Mouse (Mus musculus) intestine, embryonic 15.5 days (tissue): ENCODE results near the gene Usp9x. TPM values are rescaled to one million over a fixed set of nuclear protein-coding genes. Genes with fewer than 3 reads are reported as not detected.

ENCODE experiments used
- ATAC-seq: fragments of 200-750 bp; cut with Nextera tagmentation; 2 replicates; pipeline ENCODE4 v1.8.0; 2017; ENCODE audit warnings: moderate TSS enrichment, moderate library complexity
- H3K27ac ChIP-seq: fragments of 300-500 bp; sonication (generic); 2 replicates; pipeline ENCODE4 v1.5.1; 2015; ENCODE audit warnings: mild to moderate bottlenecking, inconsistent platforms
- H3K27me3 ChIP-seq: fragments of 300-500 bp; sonication (generic); replicated peaks from 2 replicates; pipeline ENCODE4 v1.6.1; 2015; ENCODE audit warnings: inconsistent platforms
- H3K36me3 ChIP-seq: fragments of 300-500 bp; sonication (generic); 2 replicates; pipeline ENCODE4 v1.6.1; 2015; ENCODE audit warnings: inconsistent platforms
- H3K4me1 ChIP-seq: fragments of 300-500 bp; sonication (generic); replicated peaks from 2 replicates; pipeline ENCODE4 v1.6.1; 2015; ENCODE audit warnings: inconsistent platforms
- H3K4me2 ChIP-seq: fragments of 300-500 bp; sonication (generic); replicated peaks from 2 replicates; pipeline ENCODE4 v1.6.1; 2015; ENCODE audit warnings: mild to moderate bottlenecking, inconsistent platforms
- H3K4me3 ChIP-seq: fragments of 300-500 bp; sonication (generic); replicated peaks from 2 replicates; pipeline ENCODE4 v1.5.1; 2015; ENCODE audit warnings: inconsistent platforms
- H3K9ac ChIP-seq: fragments of 300-500 bp; sonication (generic); 2 replicates; pipeline ENCODE4 v1.6.1; 2015; ENCODE audit warnings: inconsistent platforms
- H3K9me3 ChIP-seq: fragments of 300-500 bp; sonication (generic); 2 replicates; pipeline ENCODE4 v1.6.1; 2016; ENCODE audit warnings: inconsistent platforms
- WGBS: fragments of 180-500 bp; shearing (Covaris S2); methylation state at CpG from one replicate; pipeline ENCODE4 v1.1.7; 2015; 5-methylcytosine and 5-hydroxymethylcytosine counted together
- polyA plus RNA-seq: library from polyadenylated mRNA; unstranded; fragments of >200 nt; fragmentation: Nextera tagmentation; extraction: Ambion mirVana; gene quantifications from 2 replicates; pipeline ENCODE4 v1.2.1, GENCODE M21; 2015

The Usp9x gene
- polyA plus RNA-seq, 1 experiment from 2014 or later = 21.3 TPM

GRCm38 (mm10) chrX:13046893-13047435 is 24.3 kb upstream of the Usp9x start:
- ATAC-seq = no peak
- H3K4me1 ChIP-seq = no peaks in the 10 kb centered on the region
- H3K27ac ChIP-seq = no peak overlapping the region
- H3K36me3 ChIP-seq = no peaks in the 10 kb centered on the region
- 64% methylated on average over 6 of the region's 6 CpGs for WGBS
- no peaks in the 10 kb centered on the region for H3K9me3 ChIP-seq
- H3K4me2 ChIP-seq = no peak overlapping the region
- H3K9ac ChIP-seq = no peak overlapping the region
- H3K27me3 ChIP-seq = no peaks in the 10 kb centered on the region
- no peak overlapping the region for H3K4me3 ChIP-seq

GRCm38 (mm10) chrX:13047631-13048345 is 23.5 kb upstream of the Usp9x start:
- peak overlapping the region; percentile 41 for H3K4me2 ChIP-seq
- no peak for ATAC-seq
- 22% methylated on average over 14 of the region's 14 CpGs for WGBS
- H3K27me3 ChIP-seq = no peaks in the 10 kb centered on the region
- no peak overlapping the region for H3K9ac ChIP-seq
- no peaks in the 10 kb centered on the region for H3K9me3 ChIP-seq
- H3K27ac ChIP-seq = no peak overlapping the region
- H3K4me3 ChIP-seq = no peak overlapping the region
- H3K36me3 ChIP-seq = no peaks in the 10 kb centered on the region
- no peaks in the 10 kb centered on the region for H3K4me1 ChIP-seq

- Histone ChIP-seq H3K9ac (no peak overlapping the region), H3K27me3 (no peaks in the 10 kb centered on the region), H3K4me2 (no peak overlapping the region), H3K27ac (no peak overlapping the region), H3K4me3 (no peak overlapping the region), H3K9me3 (no peaks in the 10 kb centered on the region), H3K4me1 (no peaks in the 10 kb centered on the region), H3K36me3 (no peaks in the 10 kb centered on the region)
- WGBS = 56% methylated on average over 1 of the region's 1 CpGs
- peak; percentile 86 for ATAC-seq
Measured at GRCm38 (mm10) chrX:13054612-13055011, 16.7 kb upstream of the Usp9x start.

- H3K9me3 ChIP-seq = no peaks in the 10 kb centered on the region
- H3K9ac ChIP-seq = no peak overlapping the region
- ATAC-seq = no peak
- no peak overlapping the region for H3K27ac ChIP-seq
- H3K4me2 ChIP-seq = no peak overlapping the region
- H3K36me3 ChIP-seq = no peaks in the 10 kb centered on the region
- no peaks in the 10 kb centered on the region for H3K27me3 ChIP-seq
- H3K4me1 ChIP-seq = no peaks in the 10 kb centered on the region
- no peak overlapping the region for H3K4me3 ChIP-seq
- 47% methylated on average over 3 of the region's 3 CpGs for WGBS
Measured at GRCm38 (mm10) chrX:13061961-13062360, 9.3 kb upstream of the Usp9x start.

- 72% methylated on average over 7 of the region's 9 CpGs for WGBS
- H3K9me3 ChIP-seq = no peaks in the 10 kb centered on the region
- H3K9ac ChIP-seq = no peak overlapping the region
- no peaks in the 10 kb centered on the region for H3K4me1 ChIP-seq
- no peak overlapping the region for H3K4me3 ChIP-seq
- no peak overlapping the region for H3K27ac ChIP-seq
- H3K4me2 ChIP-seq = no peak overlapping the region
- H3K36me3 ChIP-seq = no peaks in the 10 kb centered on the region
- no peaks in the 10 kb centered on the region for H3K27me3 ChIP-seq
- no peak for ATAC-seq
Measured at GRCm38 (mm10) chrX:13064273-13064925, 6.9 kb upstream of the Usp9x start.

GRCm38 (mm10) chrX:13070206-13070572 is 1.1 kb upstream of the Usp9x start:
- no peaks in the 10 kb centered on the region for H3K4me1 ChIP-seq
- H3K36me3 ChIP-seq = no peaks in the 10 kb centered on the region
- H3K4me3 ChIP-seq = peak overlapping the region; percentile 65
- H3K4me2 ChIP-seq = peak overlapping the region; percentile 53
- H3K27me3 ChIP-seq = peaks cover 3% of the 10 kb centered on the region; the same call in 1 of the 2 replicates
- H3K9me3 ChIP-seq = no peaks in the 10 kb centered on the region
- ATAC-seq = no peak; the same call in 1 of the 2 replicates
- WGBS = 38% methylated on average over 8 of the region's 8 CpGs
- H3K27ac ChIP-seq = peak overlapping the region; percentile 91
- no peak overlapping the region for H3K9ac ChIP-seq

GRCm38 (mm10) chrX:13070573-13071240 is 591 bp upstream of the Usp9x start:
- Histone ChIP-seq H3K9me3 (no peaks in the 10 kb centered on the region), H3K36me3 (no peaks in the 10 kb centered on the region), H3K27me3 (peaks cover 3% of the 10 kb centered on the region; the same call in 1 of the 2 replicates), H3K4me3 (peak overlapping the region; percentile 65), H3K27ac (peak overlapping the region; percentile 91), H3K4me2 (peak overlapping the region; percentile 53), H3K9ac (peak overlapping the region; percentile 50), H3K4me1 (no peaks in the 10 kb centered on the region)
- peak; percentile 84 for ATAC-seq
- WGBS = 27% methylated on average over 34 of the region's 35 CpGs

GRCm38 (mm10) chrX:13071776-13072460 is 620 bp downstream of the Usp9x start:
- H3K4me2 ChIP-seq = peak overlapping the region; percentile 9; the same call in 1 of the 2 replicates
- H3K9me3 ChIP-seq = no peaks in the 10 kb centered on the region
- peak overlapping the region; percentile 93 for H3K27ac ChIP-seq
- WGBS = 14% methylated on average over 63 of the region's 67 CpGs
- no peaks in the 10 kb centered on the region for H3K36me3 ChIP-seq
- peak; percentile 62 for ATAC-seq
- H3K27me3 ChIP-seq = peaks cover 3% of the 10 kb centered on the region; the same call in 1 of the 2 replicates
- peak overlapping the region; percentile 65 for H3K4me3 ChIP-seq
- H3K4me1 ChIP-seq = no peaks in the 10 kb centered on the region
- H3K9ac ChIP-seq = peak overlapping the region; percentile 80

GRCm38 (mm10) chrX:13072461-13072982 is 1.2 kb downstream of the Usp9x start:
- WGBS = 12% methylated on average over 70 of the region's 73 CpGs
- H3K9me3 ChIP-seq = no peaks in the 10 kb centered on the region
- H3K4me1 ChIP-seq = no peaks in the 10 kb centered on the region
- H3K4me2 ChIP-seq = peak overlapping the region; percentile 49
- peaks cover 3% of the 10 kb centered on the region; the same call in 1 of the 2 replicates for H3K27me3 ChIP-seq
- H3K27ac ChIP-seq = peak overlapping the region; percentile 93
- H3K4me3 ChIP-seq = peak overlapping the region; percentile 65
- peak; percentile 48 for ATAC-seq
- H3K36me3 ChIP-seq = no peaks in the 10 kb centered on the region
- H3K9ac ChIP-seq = peak overlapping the region; percentile 80

- Histone ChIP-seq H3K36me3 (no peaks in the 10 kb centered on the region), H3K27me3 (no peaks in the 10 kb centered on the region), H3K9me3 (no peaks in the 10 kb centered on the region), H3K9ac (no peak overlapping the region), H3K4me1 (no peaks in the 10 kb centered on the region), H3K27ac (no peak overlapping the region), H3K4me3 (no peak overlapping the region), H3K4me2 (no peak overlapping the region)
- no peak for ATAC-seq
- 77% methylated on average over 1 of the region's 1 CpGs for WGBS
Measured at GRCm38 (mm10) chrX:13085621-13086020, 14.3 kb downstream of the Usp9x start.

GRCm38 (mm10) chrX:13096985-13097384 is 25.7 kb downstream of the Usp9x start:
- Histone ChIP-seq H3K36me3 (no peaks in the 10 kb centered on the region), H3K4me3 (no peak overlapping the region), H3K9ac (no peak overlapping the region), H3K4me2 (no peak overlapping the region), H3K4me1 (no peaks in the 10 kb centered on the region), H3K9me3 (no peaks in the 10 kb centered on the region), H3K27ac (no peak overlapping the region), H3K27me3 (no peaks in the 10 kb centered on the region)
- 37% methylated on average over 1 of the region's 1 CpGs for WGBS
- ATAC-seq = peak; percentile 75; the same call in 1 of the 2 replicates
